Mouse (Mus musculus) ovary, adult 2 months (tissue): ENCODE data around the gene Gm1993. TPM values are rescaled to one million over a fixed set of nuclear protein-coding genes. Genes with fewer than 3 reads are reported as not detected.

Experiments used
- polyA plus RNA-seq: library from polyadenylated mRNA; depleted of rRNA; stranded (reverse); fragments of >200 nt; gene quantifications from 2 replicates; pipeline ENCODE4 v1.2.3, GENCODE M21; 2012; rRNA removed

Gene Gm1993
- not detected in 2 replicates for polyA plus RNA-seq

DNA sequence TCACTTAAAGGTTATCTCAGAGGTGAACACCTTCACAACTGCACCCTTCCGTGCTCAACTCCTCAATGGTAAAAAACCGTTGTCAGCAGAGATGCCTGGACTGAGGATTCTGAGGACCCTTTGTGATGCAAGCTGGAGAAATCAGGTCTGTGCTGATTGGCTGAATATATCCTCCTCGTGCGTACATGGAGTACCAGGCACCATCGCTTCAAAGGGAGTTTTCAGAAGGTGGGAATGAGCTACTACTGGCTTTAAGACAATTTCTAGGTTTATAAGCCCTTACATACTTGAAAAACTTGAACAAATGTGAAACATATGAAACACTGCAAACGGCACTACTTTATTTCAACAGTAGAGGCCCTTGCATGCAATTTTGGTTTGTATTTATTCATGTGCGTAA lies at the start of gene Gm1993:
Gene Gm1993 (minus strand): TSS at position 101 of the 400 bp plus-strand sequence.

